Mouse (Mus musculus) midbrain, embryonic 13.5 days (tissue): ENCODE data around the gene Pctp. TPM values are rescaled to one million over a fixed set of nuclear protein-coding genes. Genes with fewer than 3 reads are reported as not detected.

Experiments used
- ATAC-seq: fragments of 200-750 bp; cut with Nextera tagmentation; 2 replicates; pipeline ENCODE4 v1.8.0; 2017; ENCODE audit warnings: mild to moderate bottlenecking, moderate TSS enrichment, moderate library complexity
- H3K27ac ChIP-seq: fragments of 300-500 bp; sonication (generic); 2 replicates; pipeline ENCODE4 v1.5.1; 2015; ENCODE audit warnings: inconsistent platforms, mild to moderate bottlenecking, moderate library complexity
- H3K27me3 ChIP-seq: fragments of 300-500 bp; sonication (generic); 2 replicates; pipeline ENCODE4 v1.6.1; 2015; ENCODE audit warnings: mild to moderate bottlenecking, inconsistent platforms
- H3K36me3 ChIP-seq: fragments of 300-500 bp; sonication (generic); 2 replicates; pipeline ENCODE4 v1.6.1; 2015; ENCODE audit warnings: mild to moderate bottlenecking, inconsistent platforms
- H3K4me1 ChIP-seq: fragments of 300-500 bp; sonication (generic); replicated peaks from 2 replicates; pipeline ENCODE4 v1.6.1; 2015; ENCODE audit warnings: inconsistent platforms
- H3K4me2 ChIP-seq: fragments of 300-500 bp; sonication (generic); replicated peaks from 2 replicates; pipeline ENCODE4 v1.6.1; 2015; ENCODE audit warnings: moderate library complexity, mild to moderate bottlenecking, inconsistent platforms
- H3K4me3 ChIP-seq: fragments of 300-500 bp; sonication (generic); replicated peaks from 2 replicates; pipeline ENCODE4 v1.5.1; 2015; ENCODE audit warnings: mild to moderate bottlenecking, inconsistent platforms
- H3K9ac ChIP-seq: fragments of 300-500 bp; sonication (generic); replicated peaks from 2 replicates; pipeline ENCODE4 v1.6.1; 2015; ENCODE audit warnings: mild to moderate bottlenecking, inconsistent platforms
- H3K9me3 ChIP-seq: fragments of 300-500 bp; sonication (generic); 2 replicates; pipeline ENCODE4 v1.6.1; 2016; ENCODE audit warnings: mild to moderate bottlenecking, inconsistent platforms
- WGBS: fragments of 180-500 bp; shearing (Covaris S2); methylation state at CpG from one replicate; pipeline ENCODE4 v1.1.7; 2015; 5-methylcytosine and 5-hydroxymethylcytosine counted together
- polyA plus RNA-seq: library from polyadenylated mRNA; unstranded; fragments of >200 nt; fragmentation: Nextera tagmentation; extraction: Ambion mirVana; gene quantifications from 2 replicates; pipeline ENCODE4 v1.2.1, GENCODE M21; 2015

The Pctp gene
- polyA plus RNA-seq, 1 experiment from 2014 or later, result 2.6 TPM

GRCm38 (mm10) chr11:90030557-90030956, 27.9 kb upstream of the Pctp start:
- no peak for ATAC-seq
- Histone ChIP-seq H3K4me3 (peak overlapping the region; percentile 32), H3K4me1 (peaks cover 30% of the 10 kb centered on the region), H3K4me2 (peak overlapping the region; percentile 54), H3K9ac (peak overlapping the region; percentile 32; the same call in 1 of the 2 replicates), H3K9me3 (no peaks in the 10 kb centered on the region), H3K27ac (no peak overlapping the region), H3K27me3 (peaks cover 28% of the 10 kb centered on the region), H3K36me3 (no peaks in the 10 kb centered on the region)
- WGBS, result 2% methylated on average over 15 of the region's 15 CpGs

- H3K36me3 ChIP-seq, result no peaks in the 10 kb centered on the region
- H3K4me1 ChIP-seq, result peaks cover 30% of the 10 kb centered on the region
- WGBS, result 61% methylated on average over 13 of the region's 13 CpGs
- H3K4me2 ChIP-seq, result peak within 1 kb of the TSS; percentile 54
- H3K27me3 ChIP-seq, result peaks cover 28% of the 10 kb centered on the region
- no peak for ATAC-seq
- H3K4me3 ChIP-seq, result peak within 1 kb of the TSS; percentile 32
- H3K9me3 ChIP-seq, result no peaks in the 10 kb centered on the region
- peak within 1 kb of the TSS; percentile 32; the same call in 1 of the 2 replicates for H3K9ac ChIP-seq
- no peak within 1 kb of the TSS for H3K27ac ChIP-seq
These were observed 27.2 kb upstream of the Pctp start, which contains the start of gene Tmem100 for GRCm38 (mm10) chr11:90029841-90030398. Tmem100 (plus strand) TSS chr11:90030348.

GRCm38 (mm10) chr11:90029354-90029753, 26.7 kb upstream of the Pctp start:
- Histone ChIP-seq H3K9me3 (no peaks in the 10 kb centered on the region), H3K27ac (no peak overlapping the region), H3K9ac (no peak overlapping the region), H3K4me2 (peak overlapping the region; percentile 25; the same call in 1 of the 2 replicates), H3K36me3 (no peaks in the 10 kb centered on the region), H3K4me3 (no peak overlapping the region), H3K27me3 (peaks cover 28% of the 10 kb centered on the region), H3K4me1 (peaks cover 30% of the 10 kb centered on the region)
- WGBS, result 44% methylated on average over 10 of the region's 10 CpGs
- no peak for ATAC-seq

GRCm38 (mm10) chr11:90028746-90029145, 26.1 kb upstream of the Pctp start:
- H3K4me2 ChIP-seq, result no peak overlapping the region
- ATAC-seq, result no peak
- H3K36me3 ChIP-seq, result no peaks in the 10 kb centered on the region

GRCm38 (mm10) chr11:90027216-90027615, 24.5 kb upstream of the Pctp start:
- no peaks in the 10 kb centered on the region for H3K36me3 ChIP-seq
- peaks cover 24% of the 10 kb centered on the region for H3K4me1 ChIP-seq
- no peaks in the 10 kb centered on the region for H3K9me3 ChIP-seq
- ATAC-seq, result no peak
- no peak overlapping the region for H3K27ac ChIP-seq
- peaks cover 25% of the 10 kb centered on the region for H3K27me3 ChIP-seq
- WGBS, result 39% methylated on average over 7 of the region's 7 CpGs
- H3K9ac ChIP-seq, result no peak overlapping the region
- no peak overlapping the region for H3K4me2 ChIP-seq
- no peak overlapping the region for H3K4me3 ChIP-seq

More at GRCm38 (mm10) chr11:90028746-90029145, 26.1 kb upstream of the Pctp start:
- H3K4me1 ChIP-seq, result peaks cover 30% of the 10 kb centered on the region
- H3K4me3 ChIP-seq, result no peak overlapping the region
- no peaks in the 10 kb centered on the region for H3K9me3 ChIP-seq
- no peak overlapping the region for H3K9ac ChIP-seq
- WGBS, result 93% methylated on average over 8 of the region's 8 CpGs
- peaks cover 28% of the 10 kb centered on the region for H3K27me3 ChIP-seq
- H3K27ac ChIP-seq, result no peak overlapping the region

- Histone ChIP-seq H3K4me3 (no peak overlapping the region), H3K9ac (no peak overlapping the region), H3K36me3 (no peaks in the 10 kb centered on the region), H3K4me1 (peaks cover 24% of the 10 kb centered on the region), H3K27ac (no peak overlapping the region), H3K4me2 (no peak overlapping the region), H3K27me3 (peaks cover 21% of the 10 kb centered on the region), H3K9me3 (no peaks in the 10 kb centered on the region)
- 71% methylated on average over 5 of the region's 5 CpGs for WGBS
- ATAC-seq, result no peak
These were observed 24.1 kb upstream of the Pctp start for GRCm38 (mm10) chr11:90026802-90027174.

- Histone ChIP-seq H3K4me1 (peaks cover 21% of the 10 kb centered on the region), H3K4me3 (no peak overlapping the region), H3K9me3 (no peaks in the 10 kb centered on the region), H3K27me3 (peaks cover 15% of the 10 kb centered on the region), H3K9ac (no peak overlapping the region), H3K4me2 (no peak overlapping the region), H3K27ac (no peak overlapping the region), H3K36me3 (no peaks in the 10 kb centered on the region)
- ATAC-seq, result no peak
- 63% methylated on average over 14 of the region's 14 CpGs for WGBS
These were observed 23.5 kb upstream of the Pctp start for GRCm38 (mm10) chr11:90025891-90026801.

DNA sequence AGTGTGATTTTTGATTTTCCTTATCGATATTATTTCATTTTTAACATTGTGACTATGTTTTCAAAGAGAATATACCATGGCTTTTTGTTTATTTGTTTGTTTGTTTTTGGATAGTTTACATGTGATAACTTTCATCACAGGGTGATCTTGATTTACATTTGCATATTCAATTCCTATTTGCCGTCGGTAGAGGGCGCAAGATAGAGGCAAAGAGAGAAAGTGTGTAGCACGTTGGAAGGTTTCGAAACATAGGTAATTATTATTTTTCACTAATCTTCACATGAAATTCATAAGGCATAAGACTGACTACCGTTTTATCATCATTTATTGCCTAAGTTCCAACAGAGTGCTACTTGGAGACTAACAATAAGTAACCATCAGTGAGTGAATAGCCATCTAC, 16.5 kb upstream of the Pctp start:
- Histone ChIP-seq H3K4me2 (no peak overlapping the region), H3K27me3 (0 out of 2 replicates have a peak, but pooled peaks cover 2% of the 10 kb centered on the region), H3K27ac (no peak overlapping the region), H3K9me3 (no peaks in the 10 kb centered on the region), H3K4me3 (no peak overlapping the region), H3K4me1 (no peaks in the 10 kb centered on the region), H3K36me3 (no peaks in the 10 kb centered on the region), H3K9ac (no peak overlapping the region)
- 21% methylated on average over 7 of the region's 7 CpGs for WGBS
- ATAC-seq, result no peak

DNA sequence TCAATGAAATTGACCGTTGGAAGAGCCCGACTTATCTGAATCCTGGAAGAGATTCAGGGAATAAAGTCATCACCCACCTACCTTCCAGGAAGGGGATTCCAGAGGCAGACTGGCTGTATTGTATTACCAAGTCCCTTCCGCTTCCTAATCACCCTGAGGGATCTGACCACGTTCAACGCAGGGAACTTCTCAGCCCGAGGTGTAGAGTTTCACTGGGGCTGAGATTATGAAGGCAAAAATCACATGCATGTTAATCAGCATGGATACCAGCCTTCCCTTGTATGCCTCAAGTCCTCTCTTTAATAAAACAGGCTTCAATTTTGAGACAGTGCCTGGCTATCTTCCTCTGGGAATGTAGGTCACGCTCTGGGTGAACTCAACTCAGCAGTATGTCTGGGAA, 12.6 kb upstream of the Pctp start:
- no peak for ATAC-seq
- WGBS, result 70% methylated on average over 7 of the region's 7 CpGs
- Histone ChIP-seq H3K27me3 (0 out of 2 replicates have a peak, but pooled peaks cover 2% of the 10 kb centered on the region), H3K9ac (no peak overlapping the region), H3K27ac (no peak overlapping the region), H3K9me3 (no peaks in the 10 kb centered on the region), H3K36me3 (no peaks in the 10 kb centered on the region), H3K4me3 (no peak overlapping the region), H3K4me1 (no peaks in the 10 kb centered on the region), H3K4me2 (no peak overlapping the region)

DNA sequence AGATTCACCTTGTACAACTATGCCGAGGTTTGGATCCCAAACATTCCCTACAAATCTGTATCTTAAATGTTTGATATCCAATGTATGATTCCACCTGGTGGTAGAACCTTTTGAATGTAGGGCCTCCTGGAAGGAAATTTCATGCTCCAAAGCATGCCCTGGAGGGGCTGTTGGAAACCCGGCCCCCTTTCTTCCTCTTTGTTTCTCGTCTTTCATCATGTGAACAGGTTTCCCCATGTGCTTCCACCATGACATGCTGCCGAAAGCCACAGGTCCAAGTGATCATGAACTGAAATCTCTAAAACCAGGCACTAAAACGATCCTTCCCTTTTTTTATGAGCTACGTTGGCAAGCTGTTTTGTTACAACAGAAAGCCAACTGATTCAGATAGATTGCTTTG, 11.0 kb upstream of the Pctp start:
- no peak overlapping the region for H3K27ac ChIP-seq
- WGBS, result 90% methylated on average over 6 of the region's 6 CpGs
- H3K9ac ChIP-seq, result no peak overlapping the region
- no peaks in the 10 kb centered on the region for H3K4me1 ChIP-seq
- no peak overlapping the region for H3K4me3 ChIP-seq
- no peak for ATAC-seq
- H3K4me2 ChIP-seq, result no peak overlapping the region
- 0 out of 2 replicates have a peak, but pooled peaks cover 2% of the 10 kb centered on the region for H3K27me3 ChIP-seq
- no peaks in the 10 kb centered on the region for H3K36me3 ChIP-seq
- H3K9me3 ChIP-seq, result no peaks in the 10 kb centered on the region

DNA sequence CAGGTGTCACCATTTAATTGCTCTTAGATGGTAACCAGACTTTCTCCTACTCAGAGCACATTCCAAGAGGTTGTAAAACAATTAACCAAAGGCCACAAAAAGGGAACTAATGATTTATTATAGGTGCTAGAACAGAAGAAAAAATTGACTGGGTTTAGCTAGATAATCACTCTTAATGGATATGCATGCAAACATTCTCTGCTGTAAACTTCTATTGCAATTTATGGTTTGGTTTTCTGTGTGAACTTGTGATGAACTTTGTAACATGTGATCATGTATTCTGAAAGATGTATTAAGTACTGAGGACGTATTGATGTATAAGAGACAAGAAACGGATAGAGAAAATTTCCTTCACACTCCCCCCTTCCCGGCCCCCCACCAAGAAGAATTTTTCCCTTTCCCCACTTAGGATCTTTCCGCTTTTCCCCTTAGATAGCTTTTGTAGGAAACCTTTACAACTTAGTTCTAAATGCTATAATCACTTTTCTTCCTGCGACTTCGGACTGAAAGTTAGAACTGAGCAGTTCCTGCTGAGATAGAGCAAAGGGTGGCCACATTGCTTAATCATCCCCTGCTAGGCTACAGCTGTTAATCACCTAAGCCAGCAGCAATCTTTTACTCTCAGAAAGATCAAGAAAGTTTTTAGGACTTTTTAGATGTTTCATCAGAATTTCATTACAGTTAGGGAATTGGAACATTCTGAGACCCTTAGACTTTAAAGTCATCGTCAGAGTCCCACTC, 5.3 kb upstream of the Pctp start:
- Histone ChIP-seq H3K4me3 (no peak overlapping the region), H3K27me3 (no peaks in the 10 kb centered on the region), H3K9me3 (no peaks in the 10 kb centered on the region), H3K36me3 (no peaks in the 10 kb centered on the region), H3K9ac (no peak overlapping the region), H3K4me2 (no peak overlapping the region), H3K4me1 (no peaks in the 10 kb centered on the region), H3K27ac (no peak overlapping the region)
- no peak for ATAC-seq
- WGBS, result 39% methylated on average over 7 of the region's 7 CpGs

DNA sequence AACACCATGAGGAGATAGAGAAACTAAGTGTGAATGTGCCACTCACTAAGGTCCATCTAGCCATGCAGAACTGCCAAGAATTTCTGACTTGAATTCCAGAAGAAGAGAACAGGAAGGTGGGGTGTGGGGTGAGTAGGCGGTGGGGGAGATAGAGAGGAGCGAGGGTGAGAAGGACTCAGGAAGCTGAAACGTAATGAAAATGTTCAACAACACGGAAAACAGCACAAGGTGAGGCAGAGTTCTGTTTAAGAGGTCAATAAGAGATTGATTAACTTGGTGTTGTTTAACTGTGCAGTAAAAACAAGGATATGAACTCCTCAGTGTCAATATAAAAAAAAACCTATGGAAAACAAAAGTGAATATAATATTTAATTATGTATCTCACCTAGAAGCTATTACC, 3.4 kb upstream of the Pctp start:
- H3K9me3 ChIP-seq, result no peaks in the 10 kb centered on the region
- H3K4me1 ChIP-seq, result peaks cover 6% of the 10 kb centered on the region
- no peaks in the 10 kb centered on the region for H3K36me3 ChIP-seq
- no peak for ATAC-seq
- no peak overlapping the region for H3K4me2 ChIP-seq
- H3K4me3 ChIP-seq, result no peak overlapping the region
- 87% methylated on average over 4 of the region's 4 CpGs for WGBS
- no peak overlapping the region for H3K9ac ChIP-seq
- no peak overlapping the region for H3K27ac ChIP-seq
- H3K27me3 ChIP-seq, result no peaks in the 10 kb centered on the region; the same call in 1 of the 2 replicates
